Mouse (Mus musculus) myocyte (in vitro differentiated cells): Measurements from ENCODE around the gene Tspan18.

Source experiments
- E2F4 ChIP-seq: IDR thresholded peaks from one replicate; pipeline ENCODE4 v1.6.1; 2011; ENCODE audit warnings: mild to moderate bottlenecking, control low read depth, moderate library complexity; ENCODE audit not compliant: insufficient read depth
- MAX ChIP-seq: IDR thresholded peaks from one replicate; pipeline ENCODE4 v1.6.1; 2011; ENCODE audit warnings: low read depth, mild to moderate bottlenecking, control low read depth
- POLR2A ChIP-seq: IDR thresholded peaks from one replicate; pipeline ENCODE4 v1.6.1; 2011; ENCODE audit warnings: low read depth, mild to moderate bottlenecking, control low read depth, moderate library complexity; ENCODE audit not compliant: insufficient read length
- POLR2AphosphoS2 ChIP-seq: IDR thresholded peaks from one replicate; pipeline ENCODE4 v1.6.1; 2011; ENCODE audit warnings: low read depth, control low read depth; ENCODE audit not compliant: insufficient read length
- TCF12 ChIP-seq: IDR thresholded peaks from one replicate; pipeline ENCODE4 v1.6.1; 2011; ENCODE audit warnings: mild to moderate bottlenecking, control low read depth; ENCODE audit not compliant: poor library complexity, insufficient read depth, severe bottlenecking
- USF1 ChIP-seq: IDR thresholded peaks from one replicate; pipeline ENCODE4 v1.6.1; 2011; ENCODE audit warnings: low read depth, mild to moderate bottlenecking, control low read depth, moderate library complexity

GRCm38 (mm10) chr2:93345663-93346268 lies 11.5 kb upstream of the Tspan18 start:
- TF ChIP-seq POLR2A: no peak
- no peak for TF ChIP-seq E2F4
- no peak for TF ChIP-seq POLR2AphosphoS2
- no peak for TF ChIP-seq MAX
- TF ChIP-seq TCF12: no peak
- TF ChIP-seq USF1: no peak
